Comparison of ENCODE assay signal across 8 mouse cellular contexts in the genomic region with DNA sequence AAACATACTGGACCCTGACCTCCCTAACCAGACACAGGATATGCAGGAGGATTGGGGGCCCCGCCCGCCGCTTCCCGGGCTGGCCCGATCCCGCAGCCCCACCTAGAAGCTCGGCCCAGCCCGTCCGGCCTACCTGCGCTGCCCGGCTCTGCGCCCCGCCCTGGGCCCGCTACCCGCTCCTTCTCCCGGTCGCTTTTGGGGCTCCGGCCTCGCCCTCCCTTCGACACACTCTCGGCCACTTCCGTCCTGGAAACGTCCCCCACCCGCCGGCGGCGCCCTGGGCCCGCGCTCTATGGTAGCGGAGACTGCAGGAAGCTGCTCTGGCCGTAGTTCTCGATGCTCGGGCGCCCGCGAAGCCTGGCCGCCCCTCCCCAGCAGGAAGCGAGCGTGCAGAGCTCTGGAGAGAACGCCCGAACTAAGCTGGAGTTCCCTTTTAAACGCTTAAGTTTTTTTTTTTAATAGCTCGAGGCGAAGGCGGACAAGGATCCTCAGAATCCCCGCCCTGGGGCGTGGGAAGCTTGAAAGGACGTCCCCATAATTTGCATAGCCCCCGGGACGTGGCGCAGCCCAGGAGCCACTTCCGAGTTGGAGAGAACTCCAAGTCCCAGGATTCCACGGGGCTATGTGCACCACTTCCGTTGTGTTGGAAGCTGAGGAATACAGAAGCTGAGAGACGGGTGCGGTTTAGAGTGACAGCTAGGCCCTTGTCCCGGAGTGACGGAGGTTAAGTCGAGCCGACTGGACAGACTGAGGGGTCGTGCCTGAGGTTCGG. TPM values are rescaled to one million over a fixed set of nuclear protein-coding genes. Genes with fewer than 3 reads are reported as not detected.
DNase-seq lines count a peak whose midpoint lies in the region; ATAC-seq and TF ChIP-seq lines count a peak whose summit lies in the region.

A gene (plus strand): TSS at position 336 of the 772 bp plus-strand sequence.
A gene (minus strand): TSS at position 695 of the 772 bp plus-strand sequence.

- DNase-seq in CD8-positive naive resting alpha-beta T cell, adult 2 months (ENCODE audit: low read depth in 2 of 2, low spot score in 2 of 2) = peak; percentile 88 to 92
- DNase-seq in c-Kit-positive CD71-negative TER-119-negative erythroid progenitor cells, embryonic 14.5 days (ENCODE audit: low read depth) = peak; percentile 95
- DNase-seq in forebrain, embryonic 10.5 days (ENCODE audit: extremely low spot score, low spot score) = peak; percentile 92
- peak; percentile 95 to 98 for DNase-seq in kidney, postnatal 25 days
- DNase-seq in liver, embryonic 14.5 days (ENCODE audit: low read depth in 3 of 3, low spot score in 3 of 3) = peak; percentile 95 to 97 (median 96)
- DNase-seq in neural tube, embryonic 11.5 days (ENCODE audit: low spot score) = peak; percentile 95
- DNase-seq in stomach, postnatal 0 days (ENCODE audit: low spot score) = peak; percentile 96

- H3K27ac ChIP-seq in forebrain, embryonic 10.5 days = peak within 1 kb of the TSS; percentile 97
- peak within 1 kb of the TSS; percentile 99 for H3K27ac ChIP-seq in heart, embryonic 15.5 days
- H3K27ac ChIP-seq in liver, embryonic 14.5 days = peak within 1 kb of the TSS; percentile 92
- H3K27ac ChIP-seq in neural tube, embryonic 11.5 days (ENCODE audit: low read depth, low read length) = peak within 1 kb of the TSS; percentile 91
- H3K27ac ChIP-seq in stomach, postnatal 0 days (replicated peaks) = peak within 1 kb of the TSS; percentile 100

- ATAC-seq in heart, embryonic 15.5 days (replicated peaks; ENCODE audit: insufficient number of reproducible peaks, insufficient read depth, low FRiP score, low read depth) = peak; percentile 87
- peak; percentile 84 for ATAC-seq in liver, embryonic 14.5 days (ENCODE audit: insufficient read depth)
- ATAC-seq in neural tube, embryonic 11.5 days (ENCODE audit: insufficient read depth, low FRiP score, low TSS enrichment) = peak; percentile 94
- peak; percentile 92 for ATAC-seq in stomach, postnatal 0 days (ENCODE audit: low FRiP score, low TSS enrichment)

- peaks cover 60% of the 10 kb centered on the region for H3K4me1 ChIP-seq in forebrain, embryonic 10.5 days
- H3K4me1 ChIP-seq in heart, embryonic 15.5 days (replicated peaks) = peaks cover 53% of the 10 kb centered on the region
- peaks cover 33 to 48% of the 10 kb centered on the region in 2 experiments for H3K4me1 ChIP-seq in liver, embryonic 14.5 days (replicated peaks; ENCODE audit: control insufficient read depth in 2 of 2, insufficient read depth in 2 of 2, low read length in 1 of 2)
- H3K4me1 ChIP-seq in neural tube, embryonic 11.5 days (ENCODE audit: control insufficient read depth, insufficient read depth, low read length) = peaks cover 38% of the 10 kb centered on the region
- peaks cover 21% of the 10 kb centered on the region for H3K4me1 ChIP-seq in stomach, postnatal 0 days (replicated peaks; ENCODE audit: control insufficient read depth, insufficient read depth)

- peaks cover 53% of the 10 kb centered on the region for H3K36me3 ChIP-seq in forebrain, embryonic 10.5 days (replicated peaks)
- H3K36me3 ChIP-seq in heart, embryonic 15.5 days = peaks cover 27% of the 10 kb centered on the region
- H3K36me3 ChIP-seq in liver, embryonic 14.5 days (replicated peaks; ENCODE audit: control insufficient read depth, insufficient read depth, low read depth) = peaks cover 25% of the 10 kb centered on the region
- peaks cover 9% of the 10 kb centered on the region for H3K36me3 ChIP-seq in neural tube, embryonic 11.5 days (ENCODE audit: control insufficient read depth, insufficient read depth, low read length)
- H3K36me3 ChIP-seq in stomach, postnatal 0 days (ENCODE audit: control insufficient read depth, insufficient read depth, low read length) = peaks cover 11% of the 10 kb centered on the region

- peak within 1 kb of the TSS; percentile 94 for H3K9ac ChIP-seq in heart, embryonic 15.5 days
- H3K9ac ChIP-seq in liver, embryonic 14.5 days (replicated peaks) = peak within 1 kb of the TSS; percentile 81
- peak within 1 kb of the TSS; percentile 95 for H3K9ac ChIP-seq in neural tube, embryonic 11.5 days (ENCODE audit: low read length)
- H3K9ac ChIP-seq in stomach, postnatal 0 days (ENCODE audit: low read length) = peak within 1 kb of the TSS; percentile 96

- H3K27me3 ChIP-seq in forebrain, embryonic 10.5 days (ENCODE audit: poor library complexity, severe bottlenecking) = no peaks in the 10 kb centered on the region
- no peaks in the 10 kb centered on the region for H3K27me3 ChIP-seq in heart, embryonic 15.5 days
- no peaks in the 10 kb centered on the region for H3K27me3 ChIP-seq in liver, embryonic 14.5 days (ENCODE audit: control insufficient read depth, insufficient read depth, low read length)
- no peaks in the 10 kb centered on the region for H3K27me3 ChIP-seq in neural tube, embryonic 11.5 days (ENCODE audit: control insufficient read depth, insufficient read depth, low read length)
- no peaks in the 10 kb centered on the region for H3K27me3 ChIP-seq in stomach, postnatal 0 days (ENCODE audit: control insufficient read depth, insufficient read depth, low read length)

- no peak; the same call in 1 of the 2 replicates for TF ChIP-seq EP300 in liver, embryonic 14.5 days (IDR thresholded peaks at IDR 0.05; ENCODE audit: low read depth)
- no peak for TF ChIP-seq EP300 in stomach, postnatal 0 days (optimal IDR thresholded peaks at IDR 0.05)

- H3K9me3 ChIP-seq in forebrain, embryonic 10.5 days = no peaks in the 10 kb centered on the region
- no peaks in the 10 kb centered on the region for H3K9me3 ChIP-seq in heart, embryonic 15.5 days (replicated peaks)
- H3K9me3 ChIP-seq in liver, embryonic 14.5 days (ENCODE audit: control insufficient read depth, low read length) = no peaks in the 10 kb centered on the region
- H3K9me3 ChIP-seq in neural tube, embryonic 11.5 days (ENCODE audit: control insufficient read depth, low read length) = no peaks in the 10 kb centered on the region
- H3K9me3 ChIP-seq in stomach, postnatal 0 days (ENCODE audit: control insufficient read depth, low read length) = no peaks in the 10 kb centered on the region

- H3K4me2 ChIP-seq in heart, embryonic 15.5 days = peak within 1 kb of the TSS; percentile 78
- peak within 1 kb of the TSS; percentile 99 for H3K4me2 ChIP-seq in liver, embryonic 14.5 days (ENCODE audit: low read depth)
- H3K4me2 ChIP-seq in neural tube, embryonic 11.5 days (ENCODE audit: low read depth) = peak within 1 kb of the TSS; percentile 69
- peak within 1 kb of the TSS; percentile 60 for H3K4me2 ChIP-seq in stomach, postnatal 0 days (replicated peaks; ENCODE audit: low read depth)

- 0 out of 2 replicates have a peak, but pooled peaks have one; percentile 18 for TF ChIP-seq CTCF in liver, embryonic 14.5 days (IDR thresholded peaks at IDR 0.05; ENCODE audit: low read depth)
- peak; percentile 28 for TF ChIP-seq CTCF in stomach, postnatal 0 days (IDR thresholded peaks at IDR 0.05; ENCODE audit: low read depth)

- under 1% methylated on average over 62 of the region's 62 CpGs for WGBS in forebrain, embryonic 10.5 days
- WGBS in heart, embryonic 15.5 days = under 1% methylated on average over 62 of the region's 62 CpGs
- WGBS in liver, embryonic 14.5 days (ENCODE audit: insufficient replicate concordance) = under 1% methylated on average over 62 of the region's 62 CpGs
- WGBS in neural tube, embryonic 11.5 days = under 1% methylated on average over 62 of the region's 62 CpGs
- under 1% methylated on average over 59 of the region's 62 CpGs for WGBS in stomach, postnatal 0 days

- H3K4me3 ChIP-seq in forebrain, embryonic 10.5 days = peak within 1 kb of the TSS; percentile 96
- H3K4me3 ChIP-seq in heart, embryonic 15.5 days = peak within 1 kb of the TSS; percentile 73
- H3K4me3 ChIP-seq in liver, embryonic 14.5 days (ENCODE audit: insufficient read depth in 1 of 2, low read depth in 2 of 2, low read length in 2 of 2) = peak within 1 kb of the TSS; percentile 75 to 97
- peak within 1 kb of the TSS; percentile 89 for H3K4me3 ChIP-seq in neural tube, embryonic 11.5 days (ENCODE audit: low read depth, low read length)
- H3K4me3 ChIP-seq in stomach, postnatal 0 days (ENCODE audit: low read depth, low read length) = peak within 1 kb of the TSS; percentile 88

RNA-seq across cellular contexts. Expression of the first gene that starts in this region (rescaled TPM):
- polyA plus RNA-seq in forebrain, embryonic 10.5 days (2016; fragmentation: Nextera tagmentation; extraction: Ambion mirVana) = 32.5 and 34.4 TPM in 2 replicates
- 53.1 and 61.3 TPM in 2 replicates for polyA plus RNA-seq in heart, embryonic 15.5 days (2015; fragmentation: Nextera tagmentation; extraction: Ambion mirVana)
- 9.6 and 10.9 TPM in 2 replicates for polyA plus RNA-seq in liver, embryonic 14.5 days (2012; rRNA removed)
- 21.2 and 21.7 TPM in 2 replicates for polyA plus RNA-seq in liver, embryonic 14.5 days (2014; fragmentation: Nextera tagmentation; extraction: Ambion mirVana)
- polyA plus RNA-seq in neural tube, embryonic 11.5 days (2014; fragmentation: Nextera tagmentation; extraction: Ambion mirVana) = 56.0 and 62.5 TPM in 2 replicates
- 85.6 and 89.2 TPM in 2 replicates for polyA plus RNA-seq in stomach, postnatal 0 days (2015; fragmentation: Nextera tagmentation; extraction: Ambion mirVana)

RNA-seq across cellular contexts. Expression of the second gene that starts in this region (rescaled TPM):
- 42.5 and 43.0 TPM in 2 replicates for polyA plus RNA-seq in forebrain, embryonic 10.5 days (2016; fragmentation: Nextera tagmentation; extraction: Ambion mirVana)
- polyA plus RNA-seq in heart, embryonic 15.5 days (2015; fragmentation: Nextera tagmentation; extraction: Ambion mirVana) = 76.3 and 77.6 TPM in 2 replicates
- polyA plus RNA-seq in liver, embryonic 14.5 days (2012; rRNA removed) = 26.4 and 30.1 TPM in 2 replicates
- polyA plus RNA-seq in liver, embryonic 14.5 days (2014; fragmentation: Nextera tagmentation; extraction: Ambion mirVana) = 39.3 and 39.7 TPM in 2 replicates
- polyA plus RNA-seq in neural tube, embryonic 11.5 days (2014; fragmentation: Nextera tagmentation; extraction: Ambion mirVana) = 42.1 and 48.8 TPM in 2 replicates
- polyA plus RNA-seq in stomach, postnatal 0 days (2015; fragmentation: Nextera tagmentation; extraction: Ambion mirVana) = 42.7 and 60.3 TPM in 2 replicates

Comparison
In these comparisons a context has a peak if more than half of its experiments do, and no peak if none do; other contexts are left out.
1. Peak in every context shown above with its lines: DNase-seq, ATAC-seq, H3K4me3 ChIP-seq and H3K27ac ChIP-seq.